Mouse (Mus musculus) mesoderm, embryonic 11.5 days (tissue): ENCODE measurements around the gene Slc45a2.

Source experiments
- DNase-seq: peaks from one replicate; pipeline ENCODE4 v3.0.0-alpha.2; 2012; ENCODE audit warnings: low read depth, low spot score

The Slc45a2 gene

GRCm38 (mm10) chr15:11003791-11004190 lies 3.3 kb downstream of the Slc45a2 start:
- no peak for DNase-seq

GRCm38 (mm10) chr15:11004646-11005045 lies 4.1 kb downstream of the Slc45a2 start:
- DNase-seq, result no peak

- peak; percentile 41 for DNase-seq
Measured at GRCm38 (mm10) chr15:11008756-11009155, 8.2 kb downstream of the Slc45a2 start.

GRCm38 (mm10) chr15:11010976-11011548 lies 10.5 kb downstream of the Slc45a2 start:
- DNase-seq, result no peak

GRCm38 (mm10) chr15:11014931-11015330 lies 14.4 kb downstream of the Slc45a2 start:
- no peak for DNase-seq

GRCm38 (mm10) chr15:11026801-11027561 lies 26.5 kb downstream of the Slc45a2 start:
- DNase-seq, result no peak

GRCm38 (mm10) chr15:11030188-11030587 lies 29.7 kb downstream of the Slc45a2 start:
- DNase-seq, result no peak

GRCm38 (mm10) chr15:11035947-11036474 lies 35.5 kb downstream of the Slc45a2 start:
- DNase-seq, result no peak

- no peak for DNase-seq
Measured at GRCm38 (mm10) chr15:11036535-11037375, 36.2 kb downstream of the Slc45a2 start.

- no peak for DNase-seq
Measured at GRCm38 (mm10) chr15:11037376-11037695, 36.8 kb downstream of the Slc45a2 start.

GRCm38 (mm10) chr15:11037711-11038110 lies 37.2 kb downstream of the Slc45a2 start, which contains the start of gene Rxfp3:
TSS of gene Rxfp3 (minus strand) at chr15:11037991.
- DNase-seq, result no peak

- DNase-seq, result peak; percentile 77
Measured at GRCm38 (mm10) chr15:11038476-11038875, 38.0 kb downstream of the Slc45a2 start.

- DNase-seq, result no peak
Measured at GRCm38 (mm10) chr15:11040067-11040466, 39.5 kb downstream of the Slc45a2 start.

GRCm38 (mm10) chr15:11041229-11041628 lies 40.7 kb downstream of the Slc45a2 start:
- no peak for DNase-seq

- no peak for DNase-seq
Measured at GRCm38 (mm10) chr15:11042828-11043227, 42.3 kb downstream of the Slc45a2 start.

GRCm38 (mm10) chr15:11053678-11054439 lies 53.3 kb downstream of the Slc45a2 start:
- no peak for DNase-seq

- no peak for DNase-seq
Measured at GRCm38 (mm10) chr15:11054440-11055080, 54.0 kb downstream of the Slc45a2 start.

- no peak for DNase-seq
Measured at GRCm38 (mm10) chr15:11062903-11063302, 62.4 kb downstream of the Slc45a2 start.

GRCm38 (mm10) chr15:11064160-11064557 lies 63.6 kb downstream of the Slc45a2 start:
- peak; percentile 43 for DNase-seq

GRCm38 (mm10) chr15:11064558-11065411 lies 64.3 kb downstream of the Slc45a2 start, which contains the start of gene Adamts12:
TSS of gene Adamts12 (plus strand) at chr15:11064790.
- DNase-seq, result peak; percentile 72
